Mouse (Mus musculus): ENCODE measurements around the gene Sbf2. TPM values are rescaled to one million over a fixed set of nuclear protein-coding genes. Genes with fewer than 3 reads are reported as not detected.
"Not testable (repeated sequence)": the region's sequence is repeated elsewhere in the genome, so short reads cannot be mapped to it uniquely, and the experiment has no call there.

The Sbf2 gene
- polyA plus RNA-seq, 1 experiment, result 30.0 TPM

DNA sequence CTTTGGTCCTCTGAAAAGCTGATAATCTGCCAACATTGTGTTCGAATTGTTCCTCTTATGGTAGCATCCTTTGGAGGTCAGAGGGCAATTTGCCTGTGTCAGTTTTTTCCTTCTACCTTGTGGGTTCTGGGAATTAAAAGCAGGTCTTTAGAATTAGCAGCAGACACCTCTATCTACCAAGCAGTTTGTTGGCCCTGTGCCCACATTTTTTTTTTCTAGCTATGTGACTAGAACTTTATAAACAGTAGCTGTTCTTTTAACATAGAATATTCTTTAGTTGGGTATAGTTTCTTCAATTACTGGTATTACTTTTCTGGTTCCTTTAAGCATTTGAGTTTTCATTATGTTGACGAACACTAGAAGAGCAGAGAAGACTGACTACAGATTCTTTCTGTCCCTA is 223.1 kb downstream of the Sbf2 start:
- no peak for DNase-seq (ENCODE audit: low spot score)

DNA sequence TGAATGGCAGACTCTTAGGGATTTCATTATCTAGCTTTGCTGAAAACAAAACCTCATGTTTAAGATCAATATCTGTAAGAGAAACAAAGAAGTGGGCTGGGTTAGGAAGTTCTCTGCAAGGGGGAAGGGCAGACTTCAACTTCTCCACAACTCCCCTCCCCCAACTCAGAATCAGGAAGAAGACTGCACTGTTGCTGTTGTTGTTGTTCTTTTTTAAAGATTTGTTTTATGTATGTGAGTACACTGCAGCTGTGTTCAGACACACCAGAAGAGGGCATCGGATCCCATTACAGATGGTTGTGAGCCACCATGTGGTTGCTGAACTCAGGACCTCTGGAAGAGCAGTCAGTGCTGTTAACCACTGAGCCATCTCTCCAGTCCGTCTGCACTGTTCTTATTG is 225.8 kb downstream of the Sbf2 start:
- DNase-seq (ENCODE audit: low spot score), result not testable (repeated sequence)

DNA sequence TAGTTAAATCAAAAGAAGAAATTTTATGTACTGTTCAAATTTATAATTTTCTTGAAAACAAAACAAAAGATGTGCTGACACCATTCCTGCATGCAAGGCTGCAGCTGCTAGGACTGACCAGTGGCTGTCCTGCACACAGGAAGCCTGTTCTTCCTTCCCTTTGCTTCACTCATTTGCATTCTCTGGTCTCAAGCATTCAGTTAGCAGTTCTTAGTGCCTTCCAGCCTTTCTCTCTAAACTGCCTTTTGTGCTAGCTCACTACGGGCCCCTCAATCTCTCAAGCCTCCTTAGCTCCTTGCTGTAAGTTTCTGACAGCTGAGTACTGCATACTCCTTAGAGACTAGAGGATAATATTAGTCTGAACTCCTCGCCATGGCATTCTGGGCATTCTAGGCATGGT is 227.2 kb downstream of the Sbf2 start:
- DNase-seq (ENCODE audit: low spot score), result no peak

DNA sequence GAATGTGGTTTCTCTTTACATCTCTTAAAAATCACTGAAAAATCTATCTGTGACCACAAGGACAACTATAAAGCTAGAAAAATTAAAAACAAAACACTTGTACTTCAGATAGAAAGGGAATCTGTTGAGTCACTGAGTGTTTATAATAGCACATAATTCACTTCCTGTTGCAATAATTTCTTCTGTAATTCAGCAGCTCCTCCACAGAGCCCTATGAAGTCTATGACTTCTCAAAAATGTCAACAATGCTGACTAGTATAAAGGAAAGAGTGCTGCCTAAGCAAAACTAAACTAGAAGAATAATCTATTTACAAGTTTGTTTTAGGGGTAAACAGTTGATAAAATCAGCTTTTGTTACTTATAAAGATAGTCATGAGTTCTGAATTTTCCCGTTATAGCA is 229.2 kb downstream of the Sbf2 start:
- DNase-seq (ENCODE audit: low spot score), result no peak

DNA sequence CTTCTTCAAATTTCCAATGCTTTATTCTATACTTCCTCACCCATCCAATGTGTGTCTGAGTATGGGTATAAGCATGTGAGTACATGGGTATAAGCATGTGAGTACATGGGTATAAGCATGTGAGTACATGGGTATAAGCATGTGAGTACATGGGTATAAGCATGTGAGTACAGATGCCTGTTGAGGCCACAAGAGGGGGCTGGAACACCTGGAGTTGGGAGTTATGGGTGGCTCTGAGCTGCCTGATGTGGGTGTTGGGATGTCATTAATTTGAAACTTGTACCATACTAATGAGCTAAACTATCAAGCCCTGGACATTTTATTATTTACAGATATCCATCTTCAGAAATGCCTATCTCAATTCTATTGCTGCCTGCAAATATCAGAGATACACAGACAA is 230.4 kb downstream of the Sbf2 start:
- DNase-seq (ENCODE audit: low spot score), result no peak

DNA sequence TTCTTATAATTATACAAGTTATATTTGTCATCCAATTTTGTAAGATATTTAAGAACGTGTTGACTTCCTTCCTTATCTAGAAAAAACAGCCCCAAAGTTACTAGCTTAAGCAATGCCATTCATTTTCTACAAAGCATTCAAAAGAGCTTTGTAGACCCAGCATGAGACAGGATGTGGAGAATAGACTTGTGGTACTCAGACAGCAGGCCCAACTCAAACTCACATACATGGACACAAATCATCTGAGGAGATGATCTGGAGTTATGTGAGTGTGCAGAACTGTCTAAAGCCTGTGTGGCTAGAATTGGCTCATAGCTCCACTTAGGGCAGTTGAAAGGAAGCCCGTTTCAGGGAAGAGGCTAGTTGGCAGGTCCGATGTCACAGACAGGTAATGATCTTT is 233.1 kb downstream of the Sbf2 start:
- DNase-seq (ENCODE audit: low spot score), result no peak

DNA sequence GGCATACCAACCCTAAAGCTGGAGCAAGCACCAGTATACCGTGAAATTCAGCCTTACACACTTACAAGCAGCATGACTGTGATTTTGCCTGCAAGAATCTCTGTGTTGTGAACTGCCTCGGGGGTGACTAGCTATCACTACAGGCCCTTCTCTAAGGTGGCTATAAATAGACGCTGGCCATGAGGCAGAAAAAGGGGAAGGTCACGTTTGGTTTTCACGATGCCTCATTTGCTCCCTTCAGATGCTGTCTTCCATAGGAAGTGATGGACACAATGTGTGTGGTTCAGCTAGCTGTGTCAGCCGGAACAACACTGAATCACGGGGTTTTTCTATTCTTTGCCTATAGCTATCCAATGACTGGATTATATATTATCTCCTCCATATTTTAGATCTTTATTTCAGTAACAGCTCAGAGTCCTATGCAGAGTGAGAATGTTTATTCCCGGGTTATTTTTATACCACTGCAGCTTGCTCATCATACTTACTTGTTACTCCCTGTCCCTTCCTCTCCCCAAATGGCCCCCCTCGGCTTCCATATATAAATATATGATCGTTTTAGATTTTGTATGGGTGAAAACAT is 235.3 kb downstream of the Sbf2 start:
- DNase-seq (ENCODE audit: low spot score), result no peak

DNA sequence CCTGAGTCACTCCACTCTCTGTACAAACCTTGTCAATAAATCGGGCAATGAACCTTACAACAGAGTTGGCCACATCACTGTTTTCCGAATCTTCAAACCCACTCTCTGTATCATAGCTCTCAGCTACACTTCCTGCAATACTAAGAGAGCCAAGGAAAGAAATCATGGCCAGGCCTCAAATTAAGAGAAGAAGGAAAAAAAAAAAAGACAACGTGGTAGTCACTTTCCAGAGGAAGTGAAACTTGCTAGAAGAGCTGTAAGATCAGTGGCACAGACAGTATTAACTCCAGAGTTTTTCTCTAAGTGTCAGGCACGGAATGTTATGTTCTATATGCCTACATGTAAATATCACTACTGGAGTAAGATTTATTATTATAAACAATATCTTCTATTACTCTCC is 242.2 kb downstream of the Sbf2 start:
- DNase-seq (ENCODE audit: low spot score), result no peak

DNA sequence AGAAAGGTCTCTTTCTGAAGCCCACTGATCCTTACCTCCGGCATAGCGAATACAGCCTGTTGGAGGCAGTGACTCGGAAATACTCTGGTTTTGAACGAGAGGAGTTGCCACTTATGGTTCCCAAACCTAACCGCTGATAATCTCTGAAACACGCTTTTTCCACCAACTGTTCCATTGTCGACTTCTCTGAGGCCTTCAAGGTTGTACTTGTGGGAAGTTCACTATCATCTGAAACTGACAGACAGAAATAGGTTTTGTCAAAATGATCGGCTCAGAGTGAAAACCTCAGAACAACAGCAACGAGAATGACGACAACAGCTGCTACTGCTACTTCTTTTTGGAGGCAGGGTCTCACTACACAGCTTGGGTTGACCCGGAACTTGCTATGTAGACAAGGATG is 252.7 kb downstream of the Sbf2 start:
- DNase-seq (ENCODE audit: low spot score), result no peak

DNA sequence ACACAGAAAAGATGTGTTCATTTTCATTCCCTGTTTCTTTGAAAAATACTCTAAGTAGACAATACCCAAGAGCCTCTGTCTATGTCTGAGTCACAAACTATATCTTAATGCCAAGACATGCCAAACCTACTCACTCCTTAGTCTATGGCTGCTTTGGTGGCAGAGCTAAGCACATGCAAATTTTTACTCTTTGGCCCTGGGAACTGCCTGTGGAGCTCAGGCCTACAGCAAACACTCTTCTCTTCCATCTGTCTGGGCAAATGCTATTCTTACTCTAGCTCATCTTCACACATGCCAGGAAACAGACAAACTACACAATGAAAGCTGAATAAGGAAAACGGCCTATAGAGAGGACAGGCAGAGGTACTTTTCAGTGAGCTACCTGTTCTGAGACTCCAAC is 253.2 kb downstream of the Sbf2 start:
- no peak for DNase-seq (ENCODE audit: low spot score)

DNA sequence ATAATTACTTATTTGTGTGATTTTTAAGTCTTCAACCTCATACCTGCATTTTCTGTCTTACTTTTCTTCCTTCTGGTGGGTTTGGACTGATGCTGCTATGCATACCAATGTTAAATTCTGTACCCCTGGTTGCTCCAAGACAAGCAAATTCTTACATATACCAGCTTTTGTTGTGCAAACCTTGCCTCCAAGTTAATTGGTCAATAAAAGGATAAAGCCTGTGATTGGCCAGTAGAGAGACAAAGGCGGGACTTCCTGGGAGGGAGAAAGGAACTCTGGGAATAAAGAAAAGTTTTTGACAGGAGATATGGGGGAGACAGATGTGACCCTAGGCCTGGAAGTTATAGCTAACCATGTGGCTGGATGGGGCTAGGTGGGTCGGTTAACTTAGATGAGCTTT is 255.3 kb downstream of the Sbf2 start:
- no peak for DNase-seq (ENCODE audit: low spot score)

DNA sequence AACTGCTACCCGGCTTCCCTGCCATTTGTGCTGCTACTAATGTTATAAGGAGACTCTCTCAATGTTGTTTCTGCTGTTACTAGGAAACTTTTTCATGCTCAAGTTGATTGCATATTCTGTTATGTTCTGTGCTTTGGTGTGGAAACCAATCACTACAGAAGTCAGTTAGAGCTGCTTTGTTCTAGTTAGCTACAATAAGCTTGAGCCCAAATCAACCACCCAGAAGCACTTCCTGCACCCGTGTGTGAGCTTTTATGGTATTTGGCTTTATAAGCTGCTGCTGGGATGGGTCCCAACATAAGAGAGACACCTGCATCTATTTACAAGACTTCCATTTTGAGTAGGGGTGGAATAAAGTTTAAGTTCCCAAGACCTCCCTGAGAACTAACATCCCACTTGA is 260.8 kb downstream of the Sbf2 start:
- no peak for DNase-seq (ENCODE audit: low spot score)

DNA sequence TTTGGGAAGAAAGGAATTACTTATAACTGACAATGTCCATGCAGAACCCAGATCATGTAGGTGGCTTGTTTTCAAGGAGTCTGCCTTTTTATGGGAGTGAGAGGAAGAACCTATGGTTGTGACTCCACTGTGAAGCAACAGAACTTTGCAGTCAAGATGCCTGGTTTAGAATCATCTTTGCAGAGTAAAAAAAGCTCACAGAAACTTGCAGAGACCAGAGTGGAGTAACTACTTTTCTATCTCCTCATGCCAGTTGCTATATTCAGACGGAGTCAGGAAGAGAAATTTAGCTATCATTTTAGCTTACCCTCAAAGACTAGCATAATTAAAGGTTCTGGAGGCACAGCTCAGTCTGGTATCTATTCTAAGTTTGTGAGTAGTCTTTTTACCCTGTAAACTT is 267.5 kb downstream of the Sbf2 start:
- no peak for DNase-seq (ENCODE audit: low spot score)

DNA sequence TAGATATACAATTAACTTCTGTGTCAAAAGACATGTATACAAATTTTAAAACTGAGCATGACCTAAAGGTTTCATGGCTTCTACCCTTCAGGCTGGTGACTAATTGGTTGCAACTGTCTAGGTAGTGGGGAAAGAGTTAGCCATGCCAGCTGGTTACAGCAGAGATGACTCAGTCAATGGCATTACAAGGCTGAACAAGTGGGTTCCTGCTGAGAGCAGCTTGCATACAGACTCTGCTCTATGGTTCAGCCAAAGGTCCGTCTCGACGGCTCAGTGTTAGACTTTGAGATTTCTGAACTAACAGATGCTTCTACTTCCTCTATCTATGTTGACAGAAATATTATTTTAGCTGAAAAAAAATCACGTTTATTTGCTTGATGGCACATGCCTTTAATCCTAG is 277.1 kb downstream of the Sbf2 start:
- DNase-seq (ENCODE audit: low spot score), result no peak

DNA sequence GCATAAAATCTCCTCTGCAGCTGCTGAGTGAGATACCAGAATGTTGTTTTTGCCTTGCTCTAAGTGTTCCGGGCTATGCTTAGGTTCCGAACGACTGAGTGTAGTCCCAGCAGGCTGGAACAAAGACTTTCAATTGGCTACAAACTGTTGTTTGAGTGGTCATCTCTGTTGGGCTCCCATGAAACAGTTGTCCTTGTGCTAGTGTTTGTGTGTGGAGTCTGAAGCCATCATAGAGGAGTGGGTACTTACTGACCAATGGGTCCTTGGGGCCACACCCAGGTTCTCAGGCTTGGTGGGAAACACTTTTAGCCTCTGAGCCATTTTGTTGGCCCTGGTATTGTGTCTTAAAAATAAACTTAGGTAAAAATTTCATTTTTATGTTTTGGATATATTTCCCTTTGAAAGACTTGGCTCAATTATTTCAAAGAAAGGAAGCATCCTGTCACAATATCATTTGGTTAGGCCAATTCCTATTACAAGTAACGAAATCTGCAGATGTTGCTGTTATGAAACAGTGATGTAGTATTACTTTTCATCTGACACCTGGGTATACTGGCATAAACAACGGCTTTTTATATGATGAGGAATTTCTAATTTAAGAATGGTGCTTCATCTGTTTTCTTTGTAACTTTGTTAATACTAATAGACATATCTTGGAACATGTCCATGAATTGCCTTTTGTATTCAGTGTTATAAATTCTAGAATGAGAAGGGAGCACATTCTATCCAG is 289.2 kb downstream of the Sbf2 start:
- DNase-seq (ENCODE audit: low spot score), result no peak

DNA sequence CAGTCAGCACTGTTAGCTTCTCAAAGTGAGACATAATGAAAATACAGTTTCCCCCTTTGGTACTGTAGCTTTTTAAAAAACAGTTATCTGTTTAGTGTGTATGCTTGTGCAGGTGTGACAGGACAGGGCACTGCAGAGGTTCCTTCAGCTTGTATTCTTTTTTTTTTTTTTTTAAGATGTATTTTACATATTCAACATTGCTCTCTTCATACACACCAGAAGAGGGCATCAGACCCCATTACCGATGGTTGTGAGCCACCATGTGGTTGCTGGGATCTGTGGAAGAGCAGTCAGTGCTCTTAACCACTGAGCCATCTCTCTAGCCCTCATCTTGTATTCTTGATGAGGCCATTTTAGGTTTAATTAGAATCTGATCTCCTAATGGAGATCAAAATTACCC is 289.9 kb downstream of the Sbf2 start:
- no peak for DNase-seq (ENCODE audit: low spot score)

DNA sequence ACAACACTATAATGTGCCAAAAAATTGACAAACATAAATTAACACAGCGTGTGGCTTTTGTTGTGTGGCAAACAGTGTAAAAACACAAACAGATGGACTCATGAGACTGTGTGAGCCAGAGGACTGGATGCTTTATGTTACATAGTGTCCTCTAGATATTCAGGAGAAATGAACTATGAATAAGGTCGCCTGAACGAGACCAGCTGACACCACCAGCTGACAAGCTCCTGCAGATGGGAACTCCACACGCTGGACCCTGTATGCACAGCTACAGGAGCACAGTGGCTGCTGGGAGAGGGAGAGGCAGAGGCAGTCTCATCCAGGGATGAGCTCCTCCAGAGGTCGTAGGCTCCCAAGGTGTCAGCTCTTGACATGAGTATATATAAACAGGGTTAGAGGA is 293.6 kb downstream of the Sbf2 start:
- no peak for DNase-seq (ENCODE audit: low spot score)

DNA sequence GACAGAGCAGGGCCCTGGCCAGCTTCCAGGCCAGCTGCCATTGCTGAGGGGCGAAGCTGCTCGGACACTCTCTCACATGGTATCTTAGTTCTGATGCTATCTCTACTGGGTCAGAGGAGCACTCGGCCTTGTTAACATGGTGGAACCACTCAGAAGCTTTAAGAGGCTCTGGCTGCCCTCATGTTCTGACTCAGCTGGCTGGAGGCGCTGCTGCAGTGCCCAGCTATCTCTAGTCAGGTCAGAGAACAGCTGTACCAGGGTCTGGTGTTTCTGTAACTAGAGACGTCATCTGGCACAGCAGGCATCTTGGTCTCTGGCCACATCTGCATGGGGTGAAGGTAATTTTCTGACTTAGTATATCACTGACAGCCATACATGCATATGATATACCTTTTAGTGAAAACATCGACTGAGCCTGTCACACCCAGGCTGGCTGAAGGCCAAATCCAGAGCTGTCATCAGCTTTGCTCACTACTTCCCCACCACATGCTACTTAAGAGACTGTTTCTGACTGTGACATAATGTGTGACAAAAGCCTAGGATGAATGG is 295.7 kb downstream of the Sbf2 start:
- DNase-seq (ENCODE audit: low spot score), result no peak

DNA sequence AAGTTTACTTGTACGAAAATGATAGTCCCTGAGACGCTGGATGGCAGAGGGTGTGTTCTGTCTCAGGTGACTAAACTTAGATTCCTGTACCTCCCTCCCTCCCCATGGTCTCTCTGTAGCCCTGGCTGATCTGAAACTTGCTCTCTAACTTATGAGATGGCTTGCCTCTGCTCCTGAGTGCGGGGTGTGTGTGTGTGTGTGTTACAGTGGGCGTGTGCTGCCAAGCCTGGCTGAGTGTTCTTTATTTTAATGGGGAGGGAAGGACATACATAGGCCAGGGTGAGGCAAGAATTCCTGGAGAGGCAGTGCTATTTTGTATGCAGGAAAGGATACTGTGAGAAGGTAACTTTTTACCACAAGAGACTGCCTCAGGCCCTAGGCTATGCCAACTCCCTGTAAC is 297.3 kb downstream of the Sbf2 start:
- DNase-seq (ENCODE audit: low spot score), result no peak

DNA sequence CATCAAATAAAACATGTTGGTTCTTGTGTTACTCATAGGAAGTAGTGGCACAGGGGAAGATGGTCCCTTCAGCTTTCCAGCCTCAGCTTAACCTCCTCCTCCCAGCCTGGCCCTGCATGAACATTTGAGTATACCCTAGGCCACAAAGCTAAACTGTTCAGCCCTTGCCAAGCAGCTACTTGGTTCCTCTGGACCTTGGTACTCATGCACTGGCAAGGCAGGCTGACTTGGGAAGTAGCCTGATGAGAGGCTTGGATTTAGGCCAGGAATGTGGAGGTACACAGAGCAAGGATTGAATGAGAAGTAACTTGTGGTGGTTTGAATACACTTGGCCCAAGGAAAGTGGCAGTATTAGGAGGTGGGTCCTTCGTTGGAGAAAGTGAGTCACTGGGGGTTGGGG is 299.4 kb downstream of the Sbf2 start:
- no peak for DNase-seq (ENCODE audit: low spot score)

DNA sequence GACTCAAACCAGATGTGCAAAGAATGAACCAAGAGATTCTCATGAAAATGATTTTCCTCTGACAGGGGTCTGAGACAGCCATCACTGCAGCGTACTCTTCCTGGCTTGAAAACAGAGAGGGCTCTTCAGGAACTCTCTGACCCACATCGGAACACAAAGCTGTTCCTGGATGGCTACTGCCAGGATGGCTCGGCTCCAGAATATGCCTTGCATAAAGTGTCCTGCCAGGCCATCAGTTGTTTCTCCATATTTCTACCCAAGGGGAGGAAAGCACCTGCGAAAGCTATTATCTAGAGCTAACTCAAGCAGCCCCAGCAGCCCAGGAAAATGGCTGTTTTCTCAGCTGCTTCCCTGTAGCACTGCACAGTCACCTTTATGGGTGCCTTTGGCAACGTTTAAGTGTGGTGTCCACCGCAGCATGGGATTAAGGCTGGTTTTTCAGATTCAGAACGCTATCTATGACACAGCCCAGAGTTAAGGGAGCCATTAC is 300.3 kb downstream of the Sbf2 start:
- DNase-seq (ENCODE audit: low spot score), result no peak

DNA sequence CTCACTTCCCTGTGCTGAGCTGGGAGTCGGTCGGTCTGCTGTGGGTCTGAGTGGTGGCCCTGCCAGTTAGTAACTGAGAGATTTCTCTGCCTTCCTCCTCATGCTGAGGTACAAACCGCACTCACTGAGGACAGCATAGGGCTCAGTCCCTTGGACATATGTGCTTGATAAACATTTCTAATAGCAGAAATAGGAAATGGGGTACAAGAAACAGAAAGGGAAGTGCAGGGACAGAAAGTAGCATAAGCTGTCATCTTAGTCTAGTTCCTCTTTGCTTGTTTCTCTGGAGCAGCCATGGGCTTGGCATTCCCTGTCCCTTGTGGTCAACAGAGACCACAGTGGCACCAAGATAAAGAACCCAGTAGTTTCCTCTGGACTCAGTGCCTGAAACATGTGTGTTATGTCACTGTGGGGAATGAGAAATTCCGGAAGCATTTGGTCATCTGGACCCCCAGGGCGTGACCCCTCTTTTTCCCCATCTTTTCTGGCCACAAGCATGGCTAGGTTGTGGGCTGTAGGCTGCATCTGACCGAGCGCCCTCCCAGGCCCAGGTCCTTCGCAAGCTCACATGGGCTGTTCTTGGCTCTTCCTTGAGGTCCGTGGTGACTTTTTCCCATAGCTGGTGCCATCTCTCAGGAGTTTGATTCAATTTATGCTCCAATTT is 301.2 kb downstream of the Sbf2 start:
- DNase-seq (ENCODE audit: low spot score), result no peak

DNA sequence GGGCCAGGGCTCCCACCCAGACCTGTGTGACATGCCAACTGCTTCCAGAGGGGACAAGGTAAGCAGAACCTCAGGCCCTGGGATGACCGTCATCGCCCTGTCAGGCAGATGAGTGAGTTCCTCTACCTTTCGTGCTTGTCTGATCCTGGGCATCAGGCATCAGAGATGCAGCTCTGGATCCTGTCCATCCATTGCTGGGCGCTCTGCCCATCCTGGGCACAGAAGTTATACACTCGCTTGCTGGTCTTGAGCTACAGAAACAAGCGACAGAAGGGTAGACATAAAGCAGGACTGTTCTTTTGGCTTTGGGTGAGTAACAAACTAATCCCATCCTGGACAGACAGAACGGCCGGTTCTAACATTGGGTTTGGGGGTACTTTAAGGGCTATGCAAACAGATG is 305.5 kb downstream of the Sbf2 start:
- no peak for DNase-seq (ENCODE audit: low spot score)

Data from urinary bladder, adult 2 months (tissue).